In genomic region chr4:130006533-130006932, GRCm38 (mm10) we compare ENCODE assay signal across 10 mouse cellular contexts. TPM values are rescaled to one million over a fixed set of nuclear protein-coding genes. Genes with fewer than 3 reads are reported as not detected.
A peak's percentile ranks its signal among the peaks of the same experiment; 100 is the strongest.
DNase-seq lines count a peak whose midpoint lies in the region; ATAC-seq and TF ChIP-seq lines count a peak whose summit lies in the region.
"Had no signal": no experiment of that assay in that cellular context is flagged by ENCODE, and none has a peak within 500 bp of the region (broad histone marks: within the 10 kb centered on the region; RNA-seq: fewer than 3 reads in every experiment).

No protein-coding gene starts in this region.

- no peak for TF ChIP-seq CTCF in intestine, postnatal 0 days (IDR thresholded peaks at IDR 0.05; ENCODE audit: low read depth)

- H3K4me1 ChIP-seq in embryonic facial prominence, embryonic 11.5 days (ENCODE audit: control insufficient read depth, insufficient read depth, low read length): no peaks in the 10 kb centered on the region; the same call in 1 of the 2 replicates
- H3K4me1 ChIP-seq in intestine, postnatal 0 days (replicated peaks; ENCODE audit: control insufficient read depth, insufficient read depth, low read length): no peaks in the 10 kb centered on the region
- H3K4me1 ChIP-seq in neural tube, embryonic 12.5 days: peaks cover 16% of the 10 kb centered on the region

- H3K9me3 ChIP-seq in embryonic facial prominence, embryonic 11.5 days (replicated peaks; ENCODE audit: control insufficient read depth, low read length): no peaks in the 10 kb centered on the region
- no peaks in the 10 kb centered on the region for H3K9me3 ChIP-seq in intestine, postnatal 0 days (ENCODE audit: control insufficient read depth)
- H3K9me3 ChIP-seq in neural tube, embryonic 12.5 days: no peaks in the 10 kb centered on the region

- peak overlapping the region; percentile 23; the same call in 1 of the 2 replicates for H3K4me3 ChIP-seq in embryonic facial prominence, embryonic 11.5 days (ENCODE audit: low read depth, low read length)
- H3K4me3 ChIP-seq in intestine, postnatal 0 days (ENCODE audit: low read depth, low read length): no peak overlapping the region; the same call in 1 of the 2 replicates
- H3K4me3 ChIP-seq in neural tube, embryonic 12.5 days: peak overlapping the region; percentile 5; the same call in 1 of the 2 replicates

- peak; percentile 34 to 56 for DNase-seq in kidney, postnatal 4 days
- DNase-seq in kidney, adult 18-20 months: no peak
- DNase-seq in embryonic facial prominence, embryonic 11.5 days (ENCODE audit: low spot score): peak; percentile 42
- no peak for DNase-seq in layer of hippocampus, adult 8-10 months (ENCODE audit: low spot score in 2 of 2)
- DNase-seq in adrenal gland, postnatal 25 days: no peak
- no peak for DNase-seq in cerebellum, postnatal 14 days
- DNase-seq: heart, postnatal 4 days had no signal

- H3K36me3 ChIP-seq in embryonic facial prominence, embryonic 11.5 days (replicated peaks; ENCODE audit: control insufficient read depth, insufficient read depth, low read depth, low read length): no peaks in the 10 kb centered on the region
- no peaks in the 10 kb centered on the region for H3K36me3 ChIP-seq in intestine, postnatal 0 days (ENCODE audit: control insufficient read depth, insufficient read depth)
- H3K36me3 ChIP-seq in neural tube, embryonic 12.5 days: peaks cover 36% of the 10 kb centered on the region

- 17% methylated on average over 20 of the region's 25 CpGs for WGBS in embryonic facial prominence, embryonic 11.5 days
- 11% methylated on average over 25 of the region's 25 CpGs for WGBS in intestine, postnatal 0 days
- 21% methylated on average over 25 of the region's 25 CpGs for WGBS in neural tube, embryonic 12.5 days

- H3K9ac ChIP-seq in embryonic facial prominence, embryonic 11.5 days (replicated peaks; ENCODE audit: low read length): peak overlapping the region; percentile 41
- H3K9ac ChIP-seq in intestine, postnatal 0 days (ENCODE audit: low read depth, low read length): no peak overlapping the region
- H3K9ac ChIP-seq in neural tube, embryonic 12.5 days: no peak overlapping the region

- H3K27me3 ChIP-seq in embryonic facial prominence, embryonic 11.5 days (ENCODE audit: control insufficient read depth, insufficient read depth, low read length): peaks cover 10% of the 10 kb centered on the region
- peaks cover 13% of the 10 kb centered on the region; the same call in 1 of the 2 replicates for H3K27me3 ChIP-seq in intestine, postnatal 0 days (replicated peaks; ENCODE audit: control insufficient read depth, insufficient read depth, low read length)
- H3K27me3 ChIP-seq in neural tube, embryonic 12.5 days (replicated peaks): peaks cover 19% of the 10 kb centered on the region
- H3K27me3 ChIP-seq: Patski had no signal

- H3K4me2 ChIP-seq in embryonic facial prominence, embryonic 11.5 days (ENCODE audit: low read depth, low read length): peak overlapping the region; percentile 42
- H3K4me2 ChIP-seq in intestine, postnatal 0 days (replicated peaks; ENCODE audit: low read depth): peak overlapping the region; percentile 45
- peak overlapping the region; percentile 60 for H3K4me2 ChIP-seq in neural tube, embryonic 12.5 days (replicated peaks)

- ATAC-seq in embryonic facial prominence, embryonic 11.5 days (replicated peaks; ENCODE audit: insufficient number of reproducible peaks, low FRiP score, low TSS enrichment, low read depth): no peak
- no peak for ATAC-seq in intestine, postnatal 0 days
- peak; percentile 35; the same call in 1 of the 2 replicates for ATAC-seq in neural tube, embryonic 12.5 days (ENCODE audit: low FRiP score, low read depth)
- ATAC-seq: Patski had no signal

- H3K27ac ChIP-seq in embryonic facial prominence, embryonic 11.5 days (replicated peaks; ENCODE audit: low read depth, low read length): no peak overlapping the region
- H3K27ac ChIP-seq in intestine, postnatal 0 days (ENCODE audit: low read depth, low read length): no peak overlapping the region
- H3K27ac ChIP-seq in neural tube, embryonic 12.5 days: no peak overlapping the region

RNA-seq across cellular contexts. Expression of gene Adgrb2, which starts 21.9 kb away (rescaled TPM):
- 2.1 and 2.2 TPM in 2 replicates for polyA plus RNA-seq in embryonic facial prominence, embryonic 11.5 days (2014; fragmentation: Nextera tagmentation; extraction: Ambion mirVana)
- polyA plus RNA-seq in intestine, postnatal 0 days (2015; fragmentation: Nextera tagmentation; extraction: Ambion mirVana): 0.43 and 0.70 TPM in 2 replicates
- polyA plus RNA-seq in neural tube, embryonic 12.5 days (2016; fragmentation: Nextera tagmentation; extraction: Ambion mirVana): 9.1 and 11.1 TPM in 2 replicates
- total RNA-seq in layer of hippocampus, adult 8-10 months (2022): 100 to 1,000 TPM; 433 to 519 (median 493) TPM
- 22.7 and 29.8 TPM in 2 replicates for total RNA-seq in adrenal gland, postnatal 25 days (2021)

RNA-seq across cellular contexts. Expression of gene Col16a1, which starts 41.1 kb away (rescaled TPM):
- 5.6 and 8.9 TPM in 2 replicates for polyA plus RNA-seq in embryonic facial prominence, embryonic 11.5 days (2014; fragmentation: Nextera tagmentation; extraction: Ambion mirVana)
- polyA plus RNA-seq in intestine, postnatal 0 days (2015; fragmentation: Nextera tagmentation; extraction: Ambion mirVana): 23.1 and 25.6 TPM in 2 replicates
- 12.7 and 12.8 TPM in 2 replicates for polyA plus RNA-seq in neural tube, embryonic 12.5 days (2016; fragmentation: Nextera tagmentation; extraction: Ambion mirVana)
- 10 to 100 TPM; 15.2 to 28.1 (median 21.2) TPM for total RNA-seq in layer of hippocampus, adult 8-10 months (2022)
- 14.1 and 14.8 TPM in 2 replicates for total RNA-seq in adrenal gland, postnatal 25 days (2021)

Comparison
In these comparisons a context has a peak if more than half of its experiments do, and no peak if none do; other contexts are left out.
1. DNase-seq: peak in kidney, postnatal 4 days (2 of 2) and embryonic facial prominence, embryonic 11.5 days (single experiment); none in kidney, adult 18-20 months (single experiment), layer of hippocampus, adult 8-10 months (0 of 2), adrenal gland, postnatal 25 days (single experiment) and cerebellum, postnatal 14 days (0 of 2).
2. Peak in every context shown above with its lines, with median percentiles within 50 percentile points of each other: H3K4me2 ChIP-seq.